Mouse (Mus musculus) liver, embryonic 16.5 days (tissue): ENCODE measurements around the gene Cracr2a. TPM values are rescaled to one million over a fixed set of nuclear protein-coding genes. Genes with fewer than 3 reads are reported as not detected.

ENCODE experiments used
- ATAC-seq: fragments of 200-750 bp; cut with Nextera tagmentation; 2 replicates; pipeline ENCODE4 v1.8.0; 2017; ENCODE audit warnings: low read depth, mild to moderate bottlenecking, moderate number of reproducible peaks, moderate library complexity
- H3K27ac ChIP-seq: fragments of 300-500 bp; sonication (generic); 2 replicates; pipeline ENCODE4 v1.5.1; 2014; ENCODE audit warnings: mild to moderate bottlenecking, low read length
- H3K27me3 ChIP-seq: fragments of 300-500 bp; sonication (generic); 2 replicates; pipeline ENCODE4 v1.6.1; 2014; ENCODE audit warnings: low read depth, low read length, mixed read lengths; ENCODE audit not compliant: control insufficient read depth, insufficient read depth
- H3K36me3 ChIP-seq: fragments of 300-500 bp; sonication (generic); 2 replicates; pipeline ENCODE4 v1.6.1; 2014; ENCODE audit warnings: mild to moderate bottlenecking; ENCODE audit not compliant: control insufficient read depth, insufficient read depth
- H3K4me1 ChIP-seq: fragments of 300-500 bp; sonication (generic); 2 replicates; pipeline ENCODE4 v1.6.1; 2014; ENCODE audit warnings: low read depth, low read length, mixed read lengths; ENCODE audit not compliant: control insufficient read depth
- H3K4me2 ChIP-seq: fragments of 300-500 bp; sonication (generic); 2 replicates; pipeline ENCODE4 v1.6.1; 2014; ENCODE audit warnings: low read depth, low read length, mixed read lengths
- H3K4me3 ChIP-seq: fragments of 300-500 bp; sonication (generic); 2 replicates; pipeline ENCODE4 v1.5.1; 2014; ENCODE audit warnings: low read depth, mild to moderate bottlenecking, low read length
- H3K9ac ChIP-seq: fragments of 300-500 bp; sonication (generic); 2 replicates; pipeline ENCODE4 v1.6.1; 2014; ENCODE audit warnings: low read depth, low read length
- H3K9me3 ChIP-seq: fragments of 300-500 bp; sonication (generic); replicated peaks from 2 replicates; pipeline ENCODE4 v1.6.1; 2016; ENCODE audit warnings: low read length; ENCODE audit not compliant: control insufficient read depth
- WGBS: fragments of 180-500 bp; shearing (Covaris S2); extraction: QIAGEN DNeasy Blood & Tissue Kit; methylation state at CpG from one replicate; pipeline ENCODE4 v1.1.7; 2014; ENCODE audit not compliant: insufficient replicate concordance; 5-methylcytosine and 5-hydroxymethylcytosine counted together
- polyA plus RNA-seq: library from polyadenylated mRNA; unstranded; fragments of >200 nt; fragmentation: Nextera tagmentation; extraction: Ambion mirVana; gene quantifications from 2 replicates; pipeline ENCODE4 v1.2.1, GENCODE M21; 2015

Gene Cracr2a
- polyA plus RNA-seq, 1 experiment from 2014 or later: 1.3 TPM

GRCm38 (mm10) chr6:127687181-127687860 is 126.2 kb downstream of the Cracr2a start:
- H3K9me3 ChIP-seq: no peaks in the 10 kb centered on the region
- H3K36me3 ChIP-seq: no peaks in the 10 kb centered on the region
- no peaks in the 10 kb centered on the region for H3K27me3 ChIP-seq
- no peak overlapping the region for H3K4me2 ChIP-seq
- WGBS: 64% methylated on average over 6 of the region's 6 CpGs
- H3K27ac ChIP-seq: no peak overlapping the region
- no peaks in the 10 kb centered on the region for H3K4me1 ChIP-seq
- no peak overlapping the region for H3K4me3 ChIP-seq
- no peak for ATAC-seq
- no peak overlapping the region for H3K9ac ChIP-seq

DNA sequence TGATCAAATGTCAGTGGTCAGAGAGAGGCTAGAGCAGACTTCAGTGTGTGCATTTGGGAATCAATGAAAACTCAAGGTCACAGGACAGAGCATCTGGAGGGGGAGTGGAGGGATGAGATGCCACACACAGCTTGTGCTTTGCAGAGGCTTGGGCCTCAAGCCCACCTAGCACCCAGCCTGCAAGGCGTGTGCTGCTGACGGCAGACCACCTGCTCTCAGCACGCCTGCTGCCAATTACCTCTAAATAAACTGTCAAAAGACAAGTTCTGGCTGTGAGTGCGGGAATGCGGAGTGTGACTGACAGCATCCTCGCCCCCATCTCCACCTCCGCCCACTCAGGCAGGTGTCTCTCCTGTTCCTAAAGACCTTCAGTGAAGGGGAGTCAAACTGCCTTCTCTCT is 131.2 kb downstream of the Cracr2a start:
- Histone ChIP-seq H3K4me1 (no peaks in the 10 kb centered on the region), H3K27me3 (no peaks in the 10 kb centered on the region), H3K9ac (no peak overlapping the region), H3K4me2 (no peak overlapping the region), H3K4me3 (no peak overlapping the region), H3K9me3 (no peaks in the 10 kb centered on the region), H3K27ac (no peak overlapping the region), H3K36me3 (no peaks in the 10 kb centered on the region)
- ATAC-seq: no peak
- 39% methylated on average over 7 of the region's 7 CpGs for WGBS

DNA sequence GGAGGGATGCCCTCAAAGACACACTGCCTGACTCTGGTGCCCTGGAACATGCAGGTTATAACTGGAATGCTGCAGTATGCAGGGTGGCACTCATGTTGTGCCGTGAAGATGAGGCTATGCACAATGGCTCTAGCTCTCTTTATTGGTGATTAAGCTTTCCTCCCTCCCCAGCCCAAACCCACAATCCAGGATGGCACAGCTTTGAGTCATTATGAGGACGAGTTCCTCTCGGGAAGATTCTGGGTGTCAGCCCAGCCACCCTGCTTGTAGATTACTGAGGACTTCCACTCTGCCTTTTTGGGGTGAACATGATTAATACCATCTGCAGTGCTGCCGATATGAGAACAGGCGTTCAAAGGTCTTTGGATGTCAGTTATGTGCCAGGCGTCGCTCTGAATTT is 132.5 kb downstream of the Cracr2a start:
- H3K27me3 ChIP-seq: no peaks in the 10 kb centered on the region
- no peak overlapping the region for H3K4me2 ChIP-seq
- 64% methylated on average over 7 of the region's 7 CpGs for WGBS
- H3K9ac ChIP-seq: no peak overlapping the region
- no peak overlapping the region for H3K4me3 ChIP-seq
- H3K36me3 ChIP-seq: no peaks in the 10 kb centered on the region
- H3K27ac ChIP-seq: no peak overlapping the region
- H3K9me3 ChIP-seq: no peaks in the 10 kb centered on the region
- no peak for ATAC-seq
- H3K4me1 ChIP-seq: no peaks in the 10 kb centered on the region

GRCm38 (mm10) chr6:127701036-127701783 is 140.1 kb downstream of the Cracr2a start:
- no peaks in the 10 kb centered on the region for H3K9me3 ChIP-seq
- 47% methylated on average over 10 of the region's 11 CpGs for WGBS
- no peak overlapping the region for H3K9ac ChIP-seq
- H3K36me3 ChIP-seq: no peaks in the 10 kb centered on the region
- no peak overlapping the region for H3K27ac ChIP-seq
- H3K4me3 ChIP-seq: no peak overlapping the region
- H3K4me1 ChIP-seq: no peaks in the 10 kb centered on the region
- H3K4me2 ChIP-seq: no peak overlapping the region
- no peak for ATAC-seq
- H3K27me3 ChIP-seq: no peaks in the 10 kb centered on the region

- 53% methylated on average over 1 of the region's 1 CpGs for WGBS
Observed at GRCm38 (mm10) chr6:127708218-127708628, 147.1 kb downstream of the Cracr2a start.

GRCm38 (mm10) chr6:127714906-127715305 is 153.8 kb downstream of the Cracr2a start:
- Histone ChIP-seq H3K4me2 (no peak overlapping the region), H3K4me1 (no peaks in the 10 kb centered on the region), H3K9me3 (no peaks in the 10 kb centered on the region), H3K27ac (no peak overlapping the region), H3K36me3 (no peaks in the 10 kb centered on the region), H3K9ac (no peak overlapping the region), H3K4me3 (no peak overlapping the region), H3K27me3 (no peaks in the 10 kb centered on the region)
- no peak for ATAC-seq
- WGBS: 59% methylated on average over 5 of the region's 5 CpGs

More at GRCm38 (mm10) chr6:127708218-127708628, 147.1 kb downstream of the Cracr2a start:
- Histone ChIP-seq H3K4me2 (no peak overlapping the region), H3K9me3 (no peaks in the 10 kb centered on the region), H3K9ac (no peak overlapping the region), H3K27me3 (no peaks in the 10 kb centered on the region), H3K4me3 (no peak overlapping the region), H3K36me3 (no peaks in the 10 kb centered on the region), H3K4me1 (no peaks in the 10 kb centered on the region), H3K27ac (no peak overlapping the region)
- ATAC-seq: no peak

- H3K9me3 ChIP-seq: no peaks in the 10 kb centered on the region
- no peaks in the 10 kb centered on the region for H3K36me3 ChIP-seq
- H3K4me2 ChIP-seq: no peak overlapping the region
- no peak overlapping the region for H3K9ac ChIP-seq
- no peak for ATAC-seq
- H3K4me1 ChIP-seq: no peaks in the 10 kb centered on the region
- no peak overlapping the region for H3K4me3 ChIP-seq
- 63% methylated on average over 5 of the region's 5 CpGs for WGBS
- H3K27ac ChIP-seq: no peak overlapping the region
- no peaks in the 10 kb centered on the region for H3K27me3 ChIP-seq
Observed at GRCm38 (mm10) chr6:127715428-127715827, 154.3 kb downstream of the Cracr2a start.

DNA sequence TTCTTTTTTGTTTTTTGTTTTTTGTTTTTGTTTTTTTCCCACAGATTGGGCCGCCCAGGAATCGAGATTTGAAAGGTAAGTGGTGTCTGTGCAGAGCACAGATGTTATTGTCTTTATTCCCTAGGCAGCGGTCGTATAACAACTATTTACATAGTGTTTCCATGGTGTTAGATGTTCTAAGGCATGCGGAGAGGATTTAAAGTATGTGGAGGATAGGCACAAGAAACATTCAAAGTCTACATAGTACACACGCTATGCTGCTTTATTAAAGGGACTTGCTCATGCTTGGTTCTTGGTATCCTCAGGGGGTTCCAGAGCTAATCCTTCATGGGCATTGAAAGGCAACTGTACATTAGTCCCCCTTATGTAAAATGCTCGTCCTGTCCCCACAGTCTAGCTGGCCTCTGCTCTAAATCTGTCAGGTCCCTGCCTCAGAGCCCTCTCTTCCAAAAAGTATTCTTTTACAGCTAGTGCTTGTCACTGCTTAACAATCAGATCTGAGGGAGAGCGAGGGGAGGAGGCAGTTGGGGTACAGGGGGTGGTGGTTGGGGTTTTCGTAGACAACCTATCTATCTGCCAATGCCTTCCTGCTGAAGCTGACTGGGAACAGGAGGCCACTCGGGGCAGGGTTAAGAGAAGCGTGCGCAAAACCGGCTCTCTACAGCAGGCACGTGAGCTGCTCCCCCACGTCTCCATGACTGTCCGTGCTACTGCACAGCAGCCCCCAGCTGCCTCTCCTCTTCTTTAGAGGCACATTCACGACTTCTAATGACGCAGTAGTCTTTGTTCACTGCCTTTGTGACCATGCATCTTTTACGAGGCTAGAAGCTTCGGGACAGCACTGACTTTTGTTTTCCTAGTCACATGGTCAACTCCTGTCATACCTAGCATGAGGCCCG is 156.3 kb downstream of the Cracr2a start:
- ATAC-seq: no peak
- Histone ChIP-seq H3K27me3 (no peaks in the 10 kb centered on the region), H3K9me3 (no peaks in the 10 kb centered on the region), H3K4me1 (no peaks in the 10 kb centered on the region), H3K4me2 (no peak overlapping the region), H3K36me3 (no peaks in the 10 kb centered on the region), H3K4me3 (no peak overlapping the region), H3K9ac (no peak overlapping the region), H3K27ac (no peak overlapping the region)
- 54% methylated on average over 21 of the region's 21 CpGs for WGBS
